Mouse (Mus musculus): ENCODE measurements around the gene Klk12. TPM values are rescaled to one million over a fixed set of nuclear protein-coding genes. Genes with fewer than 3 reads are reported as not detected.

Klk12 gene
- polyA plus RNA-seq, 1 experiment from 2014 or later = not detected

DNA sequence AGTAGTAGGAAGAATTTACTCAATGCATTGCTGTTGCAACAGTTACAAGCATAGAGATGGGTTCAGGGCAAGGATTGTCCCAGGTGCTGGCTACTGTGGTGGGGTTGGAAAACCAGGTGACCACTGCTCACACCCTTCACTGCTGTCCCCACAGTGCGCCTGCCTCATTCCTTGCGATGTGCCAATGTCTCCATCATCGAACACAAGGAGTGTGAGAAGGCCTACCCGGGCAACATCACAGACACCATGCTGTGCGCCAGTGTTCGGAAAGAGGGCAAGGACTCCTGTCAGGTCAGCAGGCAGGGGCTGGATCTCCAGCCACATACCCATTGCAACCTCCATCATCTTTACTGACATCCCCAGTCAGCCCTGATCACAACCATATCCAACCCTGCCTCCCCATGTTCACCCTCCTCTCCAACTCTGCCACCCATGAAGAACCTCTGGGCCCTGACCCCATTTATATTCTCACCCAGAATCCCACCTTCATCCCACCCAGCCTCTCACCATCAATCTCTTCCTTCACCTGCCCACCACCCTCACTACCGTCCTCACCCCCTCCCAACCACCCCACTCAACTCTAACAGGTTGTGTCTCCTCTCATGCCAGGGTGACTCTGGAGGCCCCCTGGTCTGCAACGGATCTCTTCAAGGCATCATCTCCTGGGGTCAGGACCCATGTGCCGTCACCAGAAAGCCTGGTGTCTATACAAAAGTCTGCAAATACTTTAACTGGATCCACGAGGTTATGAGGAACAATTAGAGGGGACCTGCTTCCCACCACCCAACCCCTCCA, 9.7 kb downstream of the Klk12 start:
- H3K4me1 ChIP-seq = peaks cover 16% of the 10 kb centered on the region
- no peak overlapping the region for H3K4me3 ChIP-seq (replicated peaks)
- 92% methylated on average over 10 of the region's 10 CpGs for WGBS
- no peak overlapping the region for H3K9ac ChIP-seq
- no peak for ATAC-seq (replicated peaks; ENCODE audit: low FRiP score)
- no peak overlapping the region for H3K27ac ChIP-seq
- H3K36me3 ChIP-seq = no peaks in the 10 kb centered on the region
- peaks cover 6% of the 10 kb centered on the region for H3K27me3 ChIP-seq
- H3K9me3 ChIP-seq (replicated peaks) = no peaks in the 10 kb centered on the region
- no peak overlapping the region for H3K4me2 ChIP-seq

DNA sequence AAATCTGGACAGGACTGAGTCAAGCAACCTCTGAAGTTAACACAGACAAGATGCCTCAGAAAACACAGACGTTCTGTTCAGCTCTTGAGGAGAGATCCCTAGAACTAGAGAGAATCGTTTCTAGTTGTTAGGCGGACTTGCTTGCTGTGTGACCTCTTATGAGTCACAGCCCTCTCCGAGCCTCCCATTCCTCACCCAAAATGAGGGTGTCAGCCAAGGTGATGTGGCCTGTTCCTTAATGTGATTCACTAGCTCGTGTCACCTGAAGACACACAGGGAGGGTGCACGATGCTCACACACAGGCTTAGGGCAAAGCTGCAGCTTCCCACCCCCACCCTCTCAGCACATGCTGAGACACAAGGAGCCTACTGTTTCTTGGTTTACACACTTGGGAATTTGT, 11.5 kb downstream of the Klk12 start:
- Histone ChIP-seq H3K27me3 (peaks cover 9% of the 10 kb centered on the region), H3K4me1 (peaks cover 13% of the 10 kb centered on the region), H3K27ac (no peak overlapping the region), H3K9me3 (replicated peaks) (no peaks in the 10 kb centered on the region), H3K9ac (no peak overlapping the region), H3K4me2 (no peak overlapping the region), H3K4me3 (replicated peaks) (no peak overlapping the region), H3K36me3 (no peaks in the 10 kb centered on the region)
- ATAC-seq (replicated peaks; ENCODE audit: low FRiP score) = no peak
- 65% methylated on average over 6 of the region's 6 CpGs for WGBS

DNA sequence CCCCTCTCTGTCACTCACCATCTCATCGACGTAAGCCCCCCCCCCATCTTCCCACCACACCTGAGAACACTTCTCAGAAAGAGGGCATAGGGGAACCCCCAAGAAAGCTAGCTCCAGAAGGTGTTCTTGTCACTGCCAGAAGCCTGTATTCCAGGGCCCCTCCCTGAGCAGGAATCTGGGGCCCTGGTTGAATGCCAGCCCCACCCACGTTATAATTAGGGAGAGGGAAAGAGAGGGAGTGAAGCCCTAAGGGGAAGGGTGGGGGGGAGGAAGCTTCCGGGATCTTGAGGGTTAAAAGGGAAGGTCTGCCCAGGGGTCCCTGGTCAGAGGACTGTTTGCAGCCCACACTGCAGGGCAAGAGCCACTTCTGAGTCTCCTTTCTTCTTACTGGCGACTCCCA, 12.0 kb downstream of the Klk12 start, which contains the start of gene Klk10:
Klk10 (plus strand) TSS at position 290 of the 400 bp plus-strand sequence.
- 52% methylated on average over 5 of the region's 5 CpGs for WGBS

DNA sequence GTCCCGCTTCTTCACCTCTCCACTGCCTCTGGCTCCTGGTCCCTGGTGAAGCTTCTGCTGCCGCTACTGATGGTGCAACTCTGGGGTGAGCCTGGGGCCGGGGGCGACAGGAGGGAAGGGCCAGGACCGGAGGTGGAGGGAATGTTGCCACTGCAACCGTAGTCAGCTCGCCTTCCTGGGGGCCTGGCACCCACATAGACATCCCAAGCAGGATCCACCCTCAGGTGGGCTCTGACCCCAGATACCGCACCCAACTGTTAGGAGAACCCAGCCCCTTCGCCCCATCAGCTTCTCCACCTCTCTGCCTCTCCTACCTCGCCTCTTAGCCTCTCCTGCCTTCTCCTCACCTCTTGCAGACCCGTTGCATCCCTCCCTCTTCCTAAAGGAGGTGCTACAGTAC, 12.8 kb downstream of the Klk12 start:
- no peaks in the 10 kb centered on the region for H3K9me3 ChIP-seq (replicated peaks)
- H3K9ac ChIP-seq = no peak overlapping the region
- H3K4me2 ChIP-seq = no peak overlapping the region
- peaks cover 13% of the 10 kb centered on the region for H3K4me1 ChIP-seq
- WGBS = 88% methylated on average over 11 of the region's 11 CpGs
- H3K27me3 ChIP-seq = peaks cover 9% of the 10 kb centered on the region
- no peaks in the 10 kb centered on the region for H3K36me3 ChIP-seq
- ATAC-seq (replicated peaks; ENCODE audit: low FRiP score) = no peak
- H3K4me3 ChIP-seq (replicated peaks) = no peak overlapping the region
- no peak overlapping the region for H3K27ac ChIP-seq

More for the DNA sequence above, 12.0 kb downstream of the Klk12 start, which contains the start of gene Klk10:
- H3K36me3 ChIP-seq = no peaks in the 10 kb centered on the region
- H3K27ac ChIP-seq = no peak within 1 kb of the TSS
- no peak for ATAC-seq (replicated peaks; ENCODE audit: low FRiP score)
- H3K27me3 ChIP-seq = peaks cover 9% of the 10 kb centered on the region
- no peak within 1 kb of the TSS for H3K4me2 ChIP-seq
- no peak within 1 kb of the TSS for H3K9ac ChIP-seq
- peaks cover 13% of the 10 kb centered on the region for H3K4me1 ChIP-seq
- no peak within 1 kb of the TSS for H3K4me3 ChIP-seq (replicated peaks)
- no peaks in the 10 kb centered on the region for H3K9me3 ChIP-seq (replicated peaks)

DNA sequence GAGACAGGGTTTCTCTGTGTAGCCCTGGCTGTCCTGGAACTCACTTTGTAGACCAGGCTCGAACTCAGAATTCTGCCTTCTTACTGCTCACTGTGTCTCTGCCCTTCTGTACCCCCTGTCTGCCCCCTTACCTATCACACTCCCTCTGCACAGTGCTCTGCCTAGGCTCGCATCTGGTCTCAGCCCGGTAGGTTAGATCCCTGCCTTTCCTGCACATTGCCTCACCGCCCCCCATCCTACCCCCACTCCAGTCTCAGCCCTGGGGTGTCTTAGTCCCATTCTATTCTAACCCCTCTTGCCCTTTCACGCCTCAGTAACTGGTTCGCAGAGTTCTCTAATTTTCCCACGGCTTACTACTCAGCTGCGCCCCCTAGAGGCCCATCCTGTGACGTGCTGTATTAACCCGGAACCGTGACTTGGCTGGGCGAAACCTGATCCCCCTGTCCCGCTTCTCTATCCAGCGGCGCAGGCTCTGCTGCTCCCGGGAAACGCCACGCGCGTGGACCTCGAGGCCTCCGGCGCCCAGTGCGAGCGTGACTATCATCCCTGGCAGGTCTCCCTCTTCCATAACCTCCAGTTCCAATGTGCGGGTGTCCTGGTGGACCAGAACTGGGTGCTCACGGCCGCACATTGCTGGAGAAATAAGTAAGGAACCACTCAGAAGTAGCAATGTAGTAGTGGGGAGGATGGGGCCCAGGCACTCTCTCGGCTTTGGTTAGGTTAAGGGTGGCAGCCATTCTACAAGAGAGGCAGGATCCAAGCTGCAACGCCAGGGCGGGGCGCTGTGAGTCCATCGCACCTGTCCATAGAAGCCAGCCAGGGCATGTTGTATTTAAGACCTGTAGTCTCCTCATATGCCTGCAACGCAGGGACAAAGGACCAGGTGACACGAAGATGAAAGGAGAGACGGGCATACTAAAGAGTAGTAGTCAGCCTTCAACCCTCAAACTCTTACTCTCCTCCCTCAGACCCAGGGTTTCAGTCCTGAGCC, 13.9 kb downstream of the Klk12 start:
- no peaks in the 10 kb centered on the region for H3K36me3 ChIP-seq
- peak; percentile 93 for ATAC-seq (replicated peaks; ENCODE audit: low FRiP score)

DNA sequence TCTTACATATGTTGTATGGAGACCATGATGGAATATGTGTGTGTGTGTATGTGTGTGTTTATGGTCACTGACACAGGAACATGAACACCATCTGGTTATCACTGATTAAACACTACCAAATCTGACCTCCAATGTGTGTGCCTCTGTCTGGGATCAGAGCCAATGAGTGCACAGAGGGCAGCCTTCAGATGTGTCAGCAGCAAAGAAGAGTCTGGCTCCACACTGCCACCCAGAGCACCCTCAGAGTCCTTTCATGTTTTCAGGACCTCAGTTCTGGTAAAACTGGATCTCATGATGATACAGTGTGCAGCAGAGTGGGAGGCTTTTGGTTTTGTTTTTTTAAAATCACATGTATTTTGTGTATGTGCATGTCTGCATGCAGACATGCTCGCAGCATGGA, 16.6 kb downstream of the Klk12 start:
- whole genome bisulfite sequencing = 81% methylated on average over 1 of the region's 1 CpGs
- no peak overlapping the region for H3K4me2 ChIP-seq

More for the DNA sequence above, 13.9 kb downstream of the Klk12 start:
- peak overlapping the region; percentile 71 for H3K4me2 ChIP-seq
- H3K4me1 ChIP-seq = peaks cover 13% of the 10 kb centered on the region
- peaks cover 9% of the 10 kb centered on the region for H3K27me3 ChIP-seq
- H3K9ac ChIP-seq = 0 out of 2 replicates have a peak overlapping the region, but pooled peaks have one; percentile 31
- no peaks in the 10 kb centered on the region for H3K9me3 ChIP-seq (replicated peaks)
- no peak overlapping the region for H3K27ac ChIP-seq
- WGBS = 6% methylated on average over 36 of the region's 36 CpGs
- peak overlapping the region; percentile 35 for H3K4me3 ChIP-seq (replicated peaks)

DNA sequence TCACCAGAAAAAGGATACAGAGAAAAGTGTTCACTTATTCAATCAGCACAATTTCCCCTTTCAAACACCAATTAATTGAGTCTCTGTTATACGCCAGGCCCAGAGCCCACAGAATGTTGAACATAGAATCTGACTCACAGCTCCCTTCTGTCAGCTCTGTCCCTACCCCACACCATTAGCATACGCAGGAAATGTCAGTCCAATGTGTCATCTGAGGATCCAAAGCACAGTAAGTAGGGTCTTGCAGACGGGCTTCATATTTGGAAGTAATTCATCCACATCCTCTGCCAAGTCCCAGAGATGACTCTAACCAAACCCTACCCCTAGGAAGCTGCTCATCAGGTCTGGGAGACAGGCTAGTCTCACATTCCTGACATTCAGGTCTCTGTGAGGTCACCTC, 19.4 kb downstream of the Klk12 start:
- no peak for ATAC-seq (replicated peaks; ENCODE audit: low FRiP score)
- no peaks in the 10 kb centered on the region; the same call in 1 of the 2 replicates for H3K4me1 ChIP-seq
- 68% methylated on average over 3 of the region's 3 CpGs for WGBS
- peaks cover 6% of the 10 kb centered on the region for H3K27me3 ChIP-seq
- H3K36me3 ChIP-seq = no peaks in the 10 kb centered on the region
- H3K9ac ChIP-seq = no peak overlapping the region
- no peaks in the 10 kb centered on the region for H3K9me3 ChIP-seq (replicated peaks)
- no peak overlapping the region for H3K27ac ChIP-seq
- H3K4me2 ChIP-seq = no peak overlapping the region
- no peak overlapping the region for H3K4me3 ChIP-seq (replicated peaks)

More for the DNA sequence above, 16.6 kb downstream of the Klk12 start:
- peaks cover 9% of the 10 kb centered on the region for H3K27me3 ChIP-seq
- no peak overlapping the region for H3K9ac ChIP-seq
- no peaks in the 10 kb centered on the region for H3K9me3 ChIP-seq (replicated peaks)
- no peaks in the 10 kb centered on the region for H3K36me3 ChIP-seq
- no peak for ATAC-seq (replicated peaks; ENCODE audit: low FRiP score)
- no peak overlapping the region for H3K27ac ChIP-seq
- H3K4me3 ChIP-seq (replicated peaks) = no peak overlapping the region
- peaks cover 13% of the 10 kb centered on the region for H3K4me1 ChIP-seq

DNA sequence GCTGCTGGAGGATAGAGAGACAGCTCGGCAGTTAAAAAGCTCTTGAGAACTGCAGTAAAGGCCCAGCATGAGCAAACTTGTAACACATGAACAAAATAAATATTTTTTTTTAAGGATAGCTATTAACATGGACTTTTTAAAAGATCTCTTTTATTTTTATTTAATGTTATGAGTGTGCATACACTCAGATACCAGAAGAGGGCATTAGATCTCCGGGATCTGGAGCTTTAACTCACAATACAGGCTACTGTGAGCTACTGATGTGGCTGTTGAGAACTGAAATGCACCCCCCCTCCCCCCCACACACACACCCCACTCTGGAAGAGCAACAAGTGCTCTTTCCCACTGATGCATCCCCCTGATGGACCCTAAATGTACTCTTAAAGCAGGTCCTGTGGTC, 20.6 kb downstream of the Klk12 start:
- Histone ChIP-seq H3K27ac (no peak overlapping the region), H3K9me3 (replicated peaks) (no peaks in the 10 kb centered on the region)

DNA sequence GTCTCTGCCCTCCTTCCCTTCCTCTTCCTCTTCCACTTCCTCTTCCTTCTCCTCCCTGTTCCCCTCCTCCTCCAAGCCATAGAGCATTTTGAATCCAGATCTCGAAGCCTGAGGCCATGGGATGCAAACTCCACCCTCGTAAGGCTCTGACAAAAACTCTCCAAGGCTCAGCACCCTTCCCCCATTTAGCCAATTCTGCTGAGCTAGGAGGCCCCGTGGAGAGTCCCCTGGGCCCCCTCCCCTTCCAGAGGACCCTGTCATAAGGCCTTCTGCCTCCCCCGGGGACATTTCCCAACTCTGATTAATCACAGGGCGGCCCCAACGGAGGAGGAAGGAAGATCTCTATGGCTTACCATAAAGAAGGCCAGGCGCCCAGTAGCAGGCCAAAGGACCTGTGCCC, 22.9 kb downstream of the Klk12 start, which contains the start of gene Klk9:
Klk9 (plus strand) TSS at position 301 of the 400 bp plus-strand sequence.
- Histone ChIP-seq H3K27me3 (peaks cover 11% of the 10 kb centered on the region), H3K9ac (no peak within 1 kb of the TSS), H3K27ac (no peak within 1 kb of the TSS), H3K4me3 (replicated peaks) (no peak within 1 kb of the TSS), H3K4me2 (no peak within 1 kb of the TSS), H3K9me3 (replicated peaks) (no peaks in the 10 kb centered on the region), H3K4me1 (peaks cover 7% of the 10 kb centered on the region), H3K36me3 (no peaks in the 10 kb centered on the region)
- 69% methylated on average over 7 of the region's 7 CpGs for WGBS
- no peak for ATAC-seq (replicated peaks; ENCODE audit: low FRiP score)

More for the DNA sequence above, 20.6 kb downstream of the Klk12 start:
- Histone ChIP-seq H3K27me3 (no peaks in the 10 kb centered on the region), H3K4me1 (no peaks in the 10 kb centered on the region), H3K36me3 (no peaks in the 10 kb centered on the region), H3K9ac (no peak overlapping the region), H3K4me3 (replicated peaks) (no peak overlapping the region), H3K4me2 (no peak overlapping the region)
- ATAC-seq (replicated peaks; ENCODE audit: low FRiP score) = no peak
- WGBS = 56% methylated on average over 2 of the region's 2 CpGs

DNA sequence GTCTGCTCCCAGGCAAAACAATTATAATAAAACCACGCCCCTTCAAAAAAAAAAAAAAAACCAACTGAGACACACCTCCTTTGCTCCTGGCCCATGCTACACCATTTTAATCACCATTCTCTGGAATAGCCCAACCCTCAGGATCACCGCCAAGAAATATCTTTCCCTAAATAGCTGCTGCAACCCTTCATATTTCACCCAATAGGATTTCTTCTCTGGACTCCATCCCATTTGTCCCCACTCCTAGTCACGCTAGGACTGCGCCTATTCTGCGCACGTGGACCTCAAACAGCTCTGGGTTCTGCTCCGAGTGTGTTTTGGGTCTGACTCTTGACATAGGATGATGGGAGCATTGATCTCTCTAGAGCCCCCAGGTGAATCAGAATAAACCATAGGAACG, 27.7 kb downstream of the Klk12 start:
- Histone ChIP-seq H3K4me3 (replicated peaks) (peak overlapping the region; percentile 60), H3K27ac (no peak overlapping the region), H3K9ac (peak overlapping the region; percentile 46; the same call in 1 of the 2 replicates), H3K9me3 (replicated peaks) (no peaks in the 10 kb centered on the region), H3K27me3 (peaks cover 15% of the 10 kb centered on the region), H3K36me3 (no peaks in the 10 kb centered on the region), H3K4me1 (peaks cover 23% of the 10 kb centered on the region), H3K4me2 (peak overlapping the region; percentile 90)
- WGBS = 5% methylated on average over 8 of the region's 8 CpGs
- 0 out of 2 replicates have a peak, but pooled peaks have one; percentile 3 for ATAC-seq (replicated peaks; ENCODE audit: low FRiP score)

DNA sequence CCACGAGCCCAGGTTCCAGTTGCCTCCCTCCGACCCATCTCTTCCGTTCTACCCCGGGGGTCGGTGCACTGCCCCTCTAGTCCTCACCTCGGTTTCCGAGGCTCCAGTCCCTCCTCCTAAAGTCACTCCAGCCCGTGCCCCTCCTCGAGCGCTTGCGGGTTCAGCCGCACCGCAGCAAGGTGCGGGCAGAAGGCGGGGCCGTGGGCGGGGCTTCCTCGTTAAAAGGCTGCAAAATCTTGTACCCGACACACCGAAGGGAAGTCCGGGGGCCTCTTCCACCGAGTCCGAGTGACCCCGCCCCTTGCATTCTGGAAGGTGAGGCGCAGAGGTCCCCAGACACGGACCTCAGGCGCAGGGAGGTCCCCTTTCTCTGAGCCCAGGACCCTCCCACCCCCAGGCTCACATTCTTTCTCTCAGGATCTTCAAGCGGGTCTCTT, 28.7 kb downstream of the Klk12 start, which contains the start of gene Klk8:
Klk8 (plus strand) TSS at position 245 of the 437 bp plus-strand sequence.
- Histone ChIP-seq H3K4me2 (peak within 1 kb of the TSS; percentile 90), H3K27ac (no peak within 1 kb of the TSS), H3K4me3 (replicated peaks) (peak within 1 kb of the TSS; percentile 60), H3K36me3 (no peaks in the 10 kb centered on the region), H3K4me1 (peaks cover 23% of the 10 kb centered on the region), H3K9me3 (replicated peaks) (no peaks in the 10 kb centered on the region), H3K27me3 (peaks cover 15% of the 10 kb centered on the region), H3K9ac (peak within 1 kb of the TSS; percentile 46)
- WGBS = under 1% methylated on average over 28 of the region's 28 CpGs
- ATAC-seq (replicated peaks; ENCODE audit: low FRiP score) = peak; percentile 70

Measured in kidney, embryonic 15.5 days (tissue).